Mouse (Mus musculus) thymus, postnatal 36 days (tissue): ENCODE results near the gene Cdk15.

Experiments used
- DNase-seq, 2 experiments: peaks; one replicate each; pipeline ENCODE4 v3.0.0; 2022; ENCODE audit warnings: mixed read lengths in 2 of 2

Gene Cdk15

DNA sequence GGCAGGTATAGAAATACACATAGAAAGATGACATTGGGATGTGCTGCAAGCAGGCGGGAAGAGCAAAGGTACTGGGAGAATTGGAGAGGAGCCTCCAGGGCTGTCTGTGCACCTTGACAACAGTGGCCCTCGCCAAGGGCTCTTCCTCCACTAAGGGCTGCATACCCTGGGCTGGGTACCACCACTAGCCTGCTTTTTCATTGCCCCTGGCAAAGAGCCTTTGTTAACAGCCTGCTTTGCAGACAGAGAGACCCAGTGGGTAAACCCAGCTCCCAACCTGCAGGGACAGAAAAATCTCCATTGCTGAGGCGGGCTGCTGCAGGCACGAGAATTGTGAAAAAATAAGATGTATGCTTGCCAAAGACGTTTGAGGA lies 76.7 kb downstream of the Cdk15 start:
- DNase-seq, result no peak

GRCm38 (mm10) chr1:59333860-59334561 lies 77.3 kb downstream of the Cdk15 start:
- no peak for DNase-seq

DNA sequence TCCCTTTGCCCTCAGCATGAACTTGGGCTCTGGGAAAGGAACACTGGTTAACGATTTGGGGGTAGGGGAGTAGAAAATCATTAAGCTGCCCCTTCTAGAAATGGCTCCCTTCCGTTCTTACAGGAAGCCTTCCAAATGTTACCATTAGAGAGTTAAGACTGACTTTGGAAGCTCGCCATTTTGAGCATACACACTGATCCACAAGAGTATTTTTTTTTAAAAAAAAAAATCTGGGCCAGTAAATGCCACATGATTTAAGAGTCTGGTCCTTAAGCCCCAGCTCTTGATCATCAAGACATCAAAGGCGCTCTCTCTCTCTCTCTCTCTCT lies 77.8 kb downstream of the Cdk15 start:
- DNase-seq, result no peak

- no peak for DNase-seq
Observed at GRCm38 (mm10) chr1:59336256-59336655, 79.5 kb downstream of the Cdk15 start.

GRCm38 (mm10) chr1:59340814-59341588 lies 84.3 kb downstream of the Cdk15 start:
- DNase-seq, result no peak

- no peak for DNase-seq
Observed at GRCm38 (mm10) chr1:59341697-59342096, 85.0 kb downstream of the Cdk15 start.

DNA sequence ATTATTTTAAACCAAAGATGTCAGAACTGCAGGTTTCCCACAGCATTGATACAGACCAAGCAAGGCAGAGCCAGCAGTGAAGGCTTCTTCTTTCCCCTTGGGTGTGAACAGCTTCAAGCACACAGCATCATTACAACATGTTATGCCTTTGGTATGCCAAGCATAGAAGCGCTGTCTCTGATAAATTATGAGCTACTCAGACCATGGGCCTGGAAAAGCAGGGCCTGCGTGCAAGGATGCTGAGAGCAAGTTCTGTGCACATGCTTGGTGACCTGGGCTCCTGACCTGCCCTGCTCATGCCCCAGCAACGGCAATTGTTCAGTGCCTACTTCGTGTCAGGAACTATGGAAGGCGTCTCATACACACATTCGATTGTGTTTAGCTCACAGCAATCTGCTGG lies 85.4 kb downstream of the Cdk15 start:
- DNase-seq, result no peak

DNA sequence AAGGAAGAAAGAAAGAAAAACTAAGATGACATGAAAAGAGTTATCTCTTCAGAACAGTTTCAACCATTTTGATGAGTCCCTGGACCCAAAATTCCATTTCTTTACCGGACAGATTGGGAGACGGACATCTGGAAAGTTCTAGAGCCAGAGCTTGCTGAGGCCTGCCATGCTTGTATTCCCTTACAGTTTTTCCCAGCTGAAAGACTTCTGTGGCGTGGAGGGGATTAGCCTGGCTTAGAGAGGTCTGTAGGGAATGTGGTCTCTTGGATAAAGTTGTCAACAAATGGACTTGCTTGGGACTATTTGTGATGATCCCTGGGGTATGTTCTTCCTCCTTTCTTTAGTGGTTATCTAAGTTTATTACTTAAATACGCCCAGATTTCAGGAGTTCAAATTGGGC lies 96.0 kb downstream of the Cdk15 start:
- no peak for DNase-seq

DNA sequence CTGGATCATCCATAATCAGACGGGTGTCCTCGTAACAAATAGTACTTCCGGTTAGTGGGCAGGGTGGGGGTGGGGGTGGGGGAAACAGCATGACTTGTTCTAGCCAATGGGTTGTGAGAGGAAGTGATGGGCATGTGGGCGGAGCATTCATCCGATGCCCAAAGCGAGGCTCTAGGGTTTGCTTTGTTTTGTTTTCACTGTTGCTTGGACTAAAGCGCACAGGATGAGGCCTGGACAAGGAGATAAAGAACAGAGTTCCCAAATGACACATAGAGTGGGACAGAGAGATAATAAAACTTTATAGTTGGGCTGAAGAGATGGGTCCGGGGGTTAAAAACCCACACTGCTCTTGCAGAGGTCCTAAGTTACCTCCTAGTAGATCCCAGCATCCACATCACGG lies 98.7 kb downstream of the Cdk15 start:
- DNase-seq, result no peak

GRCm38 (mm10) chr1:59359136-59359535 lies 102.4 kb downstream of the Cdk15 start:
- no peak for DNase-seq

DNA sequence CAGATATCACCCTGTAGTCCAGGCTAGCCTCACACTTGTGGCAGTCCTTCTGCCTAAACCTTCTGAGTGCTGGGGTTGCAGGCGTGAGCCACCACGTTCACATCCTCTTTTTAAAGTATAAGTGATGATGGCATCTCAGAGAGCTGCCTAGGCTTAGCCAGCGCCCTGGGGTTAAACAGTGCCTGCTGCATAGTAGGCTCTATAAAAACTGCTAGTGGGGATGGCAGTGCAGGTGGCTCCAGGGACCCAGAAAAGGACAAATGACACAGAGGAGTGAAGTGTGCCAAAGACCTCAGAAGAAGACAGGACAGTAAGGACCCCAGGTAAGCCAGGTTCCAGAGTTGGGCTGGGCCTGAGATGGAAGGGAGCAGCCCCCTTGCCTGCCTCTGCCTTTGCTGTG lies 104.1 kb downstream of the Cdk15 start:
- no peak for DNase-seq

- DNase-seq, result no peak
Observed at GRCm38 (mm10) chr1:59361460-59361859, 104.8 kb downstream of the Cdk15 start.

- DNase-seq, result no peak
Observed at GRCm38 (mm10) chr1:59361966-59362365, 105.3 kb downstream of the Cdk15 start.

DNA sequence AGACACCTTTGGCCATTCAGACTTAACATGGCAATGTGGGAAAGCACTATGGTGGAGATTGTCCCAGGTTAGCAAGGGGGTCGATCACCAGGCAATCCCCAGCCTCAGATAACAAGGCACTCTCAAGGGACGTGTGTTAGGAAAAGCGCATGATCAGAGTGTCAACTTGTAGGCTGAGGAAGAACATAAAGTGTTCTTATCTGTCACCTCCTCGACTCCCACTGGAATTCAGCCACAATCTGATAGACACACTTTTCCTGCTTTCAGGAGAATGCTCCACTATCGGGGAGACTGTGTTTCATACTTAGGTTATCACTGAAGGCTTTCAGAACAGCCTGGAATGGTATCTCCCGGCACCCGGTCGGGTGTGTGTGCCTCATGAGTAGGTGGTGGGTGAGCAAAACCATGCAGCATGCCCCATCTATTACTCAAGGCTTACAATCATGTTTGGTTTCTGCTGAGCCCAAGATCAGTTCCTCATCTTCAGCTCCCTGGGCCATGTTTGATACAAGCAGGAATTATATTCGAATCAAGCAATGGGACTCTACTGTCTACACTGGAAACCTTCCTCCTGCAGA lies 107.8 kb downstream of the Cdk15 start:
- no peak for DNase-seq

- no peak for DNase-seq
Observed at GRCm38 (mm10) chr1:59367928-59368648, 111.4 kb downstream of the Cdk15 start.

DNA sequence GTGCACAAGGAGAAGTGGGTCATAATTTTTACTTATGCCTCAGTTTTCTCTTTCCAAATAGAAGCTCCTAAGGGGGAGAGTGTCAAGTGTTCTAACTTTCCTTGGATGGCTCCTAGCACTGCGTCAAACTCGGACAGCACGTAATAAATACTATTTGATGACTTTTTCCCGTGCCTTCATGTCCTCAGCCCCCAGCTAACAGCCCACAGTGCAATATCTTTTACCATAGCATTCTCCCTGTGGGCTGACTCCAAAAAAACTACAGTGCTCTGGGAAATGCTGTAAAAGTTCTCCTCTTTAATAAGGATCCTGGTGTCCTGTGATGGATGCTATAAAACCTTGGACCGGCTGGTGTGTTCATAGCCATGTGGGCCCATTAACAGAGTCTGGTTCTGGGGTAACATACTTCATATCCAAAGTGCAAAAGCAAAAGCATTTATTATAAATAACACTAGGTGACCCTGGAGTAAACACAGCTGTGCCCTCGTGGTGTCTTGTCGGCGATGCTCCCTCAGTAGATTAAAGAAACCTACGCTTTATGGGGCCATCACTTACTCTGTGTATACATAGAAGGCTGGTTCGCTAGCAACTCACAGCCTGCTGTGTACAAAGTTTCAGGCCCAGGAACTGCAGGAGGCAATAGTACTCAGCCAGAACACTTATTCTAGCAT lies 112.1 kb downstream of the Cdk15 start:
- no peak for DNase-seq

- no peak for DNase-seq
Observed at GRCm38 (mm10) chr1:59369320-59369685, 112.6 kb downstream of the Cdk15 start.

GRCm38 (mm10) chr1:59370355-59370950 lies 113.7 kb downstream of the Cdk15 start:
- no peak for DNase-seq

- no peak for DNase-seq
Observed at GRCm38 (mm10) chr1:59376021-59376548, 119.4 kb downstream of the Cdk15 start.

DNA sequence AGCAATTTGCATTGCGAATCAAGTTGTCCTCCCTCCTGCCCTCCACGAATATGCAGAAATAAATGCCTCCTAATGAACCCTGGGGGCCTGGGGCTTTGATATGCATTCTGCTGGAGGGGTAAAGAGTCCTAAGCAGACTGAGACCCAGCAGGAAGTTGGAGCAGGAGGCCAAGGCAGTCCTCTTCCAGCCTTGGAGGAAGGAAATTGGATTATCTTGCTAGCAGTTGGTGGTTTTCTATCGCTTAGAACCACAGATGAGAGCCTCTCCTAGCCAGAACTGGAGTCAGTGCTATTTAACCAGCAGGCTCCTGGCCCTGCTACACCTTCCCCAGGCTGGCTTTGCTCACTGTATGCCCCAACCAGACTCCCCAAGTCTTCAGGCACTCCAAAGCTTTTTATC lies 119.9 kb downstream of the Cdk15 start:
- no peak for DNase-seq

DNA sequence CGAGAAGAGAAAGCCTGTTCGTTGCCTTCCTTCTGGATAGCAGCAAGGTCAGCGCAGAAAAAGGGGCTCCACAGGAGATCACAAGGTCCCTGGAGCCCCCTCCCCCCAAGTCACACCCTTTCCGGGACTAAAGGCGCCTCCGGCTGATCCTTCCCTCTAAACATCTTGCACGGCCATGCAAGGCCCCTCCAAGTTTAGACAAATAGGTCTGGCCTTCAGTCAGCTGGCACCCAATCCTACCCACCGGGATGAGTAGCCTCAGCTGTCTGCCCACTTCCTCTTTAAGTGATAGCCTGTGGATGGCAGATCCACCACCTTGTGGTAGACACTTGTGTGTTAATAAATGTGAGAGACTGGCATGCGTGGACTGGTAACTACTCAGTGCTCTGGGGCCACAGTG lies 120.6 kb downstream of the Cdk15 start:
- no peak for DNase-seq

GRCm38 (mm10) chr1:59380926-59381325 lies 124.2 kb downstream of the Cdk15 start:
- DNase-seq, result no peak
